Mouse (Mus musculus) kidney, adult 8-10 months (tissue): ENCODE measurements at regions not wholly inside any gene's neighbourhood (a gene's known extent, or its start where the extent isn't known, plus 50 kb on each side); places are given as distances from the start of the nearest gene placed in this dataset.

Source experiments
- DNase-seq, 2 experiments: peaks; one replicate each; pipeline ENCODE4 v3.0.0; 2022

DNA sequence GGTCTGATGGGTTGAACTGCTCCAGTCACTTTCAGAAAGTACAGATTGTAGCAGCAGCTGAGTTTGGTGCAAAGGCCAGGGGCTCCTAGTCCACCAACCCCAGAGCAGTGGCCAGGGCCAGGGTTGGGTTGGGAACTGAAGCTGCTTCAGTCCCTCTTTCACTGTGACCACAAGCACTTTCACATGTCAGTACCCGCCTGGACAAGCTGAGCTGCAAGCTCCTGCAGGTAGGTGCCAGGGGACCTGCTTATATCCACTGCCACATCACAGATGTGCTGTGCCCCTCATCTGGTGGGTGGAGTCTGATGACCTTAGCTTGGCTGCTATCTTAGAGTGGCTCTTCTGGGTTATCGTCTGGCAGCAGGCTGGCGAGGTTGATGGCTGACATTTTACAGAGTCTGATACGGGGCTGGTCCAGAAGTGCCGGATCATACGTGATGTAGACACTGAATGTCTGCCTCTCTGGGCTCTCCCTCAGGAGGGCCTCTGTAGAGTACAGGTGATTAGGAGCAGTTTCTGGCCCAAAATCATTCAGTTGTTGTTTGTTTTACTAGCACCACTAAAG is 192.6 kb downstream of the Rybp start:
- no peak for DNase-seq

- no peak for DNase-seq
Measured at GRCm38 (mm10) chr6:100092870-100093269, 194.4 kb downstream of the Rybp start.

GRCm38 (mm10) chr6:100091815-100092214 is 195.5 kb downstream of the Rybp start:
- no peak for DNase-seq

DNA sequence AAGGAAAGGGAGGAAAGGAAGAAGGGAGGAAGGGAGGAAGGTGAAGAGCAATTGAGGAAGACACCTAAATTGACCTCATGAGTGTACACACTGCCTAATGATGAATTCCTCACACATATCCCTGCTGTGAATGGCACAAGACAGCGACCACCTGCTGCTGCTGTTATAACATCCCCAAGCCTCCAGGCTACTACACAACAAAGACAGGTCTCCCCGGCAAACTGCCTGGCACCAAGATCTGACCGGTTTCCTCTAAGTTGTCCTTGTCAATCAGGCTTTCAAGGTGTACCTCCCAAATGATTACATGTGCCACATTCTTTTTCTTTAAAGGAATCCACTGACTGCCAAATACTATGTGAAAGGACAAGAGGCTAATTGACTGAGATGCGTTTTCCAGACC is 198.7 kb downstream of the Rybp start:
- no peak for DNase-seq

DNA sequence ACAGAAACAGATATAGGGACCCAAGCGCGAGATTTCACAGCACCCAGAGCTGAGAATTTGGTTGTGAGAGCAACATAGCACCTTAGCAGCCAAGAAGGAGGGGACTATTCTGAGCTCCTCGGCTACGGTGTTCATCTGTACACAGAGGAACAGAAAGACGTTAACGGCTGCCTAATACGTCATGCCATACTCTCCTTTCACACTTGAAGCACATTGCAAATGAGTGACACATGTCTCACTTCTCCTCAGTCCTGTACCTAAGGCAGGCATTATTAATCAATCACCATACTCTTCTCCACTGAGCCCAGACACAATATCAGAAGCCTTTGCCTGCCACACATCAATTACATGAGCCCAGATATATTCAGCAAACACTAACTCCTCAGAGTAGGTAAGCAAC is 200.5 kb downstream of the Rybp start:
- no peak for DNase-seq

DNA sequence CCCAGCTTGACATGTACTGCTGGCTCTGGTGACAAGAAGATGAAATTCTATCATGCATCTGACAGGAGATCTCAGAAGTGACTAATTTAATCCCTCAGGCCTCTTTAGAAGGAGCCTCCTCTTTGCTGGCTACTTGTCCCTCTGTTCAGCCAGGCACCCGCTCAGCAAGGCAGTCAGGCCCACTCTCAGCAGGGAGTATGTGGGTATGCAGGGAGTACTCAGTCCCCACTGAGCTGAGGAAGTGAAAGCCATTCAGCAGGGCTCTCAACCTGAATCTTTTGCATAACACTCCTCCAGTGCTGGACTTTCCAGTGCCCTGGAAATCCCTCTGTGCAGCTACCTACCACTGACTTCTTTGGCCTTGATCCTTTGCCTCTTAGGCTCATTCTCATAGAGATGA is 201.3 kb downstream of the Rybp start:
- DNase-seq: no peak

GRCm38 (mm10) chr6:100083868-100084477 is 203.3 kb downstream of the Rybp start:
- DNase-seq: no peak

GRCm38 (mm10) chr6:100083127-100083526 is 204.2 kb downstream of the Rybp start:
- no peak for DNase-seq

- DNase-seq: peak; percentile 51 to 66
Measured at GRCm38 (mm10) chr6:100074672-100075335, 212.5 kb downstream of the Rybp start.

- DNase-seq: no peak
Measured at GRCm38 (mm10) chr6:100072261-100072968, 214.9 kb downstream of the Rybp start.

DNA sequence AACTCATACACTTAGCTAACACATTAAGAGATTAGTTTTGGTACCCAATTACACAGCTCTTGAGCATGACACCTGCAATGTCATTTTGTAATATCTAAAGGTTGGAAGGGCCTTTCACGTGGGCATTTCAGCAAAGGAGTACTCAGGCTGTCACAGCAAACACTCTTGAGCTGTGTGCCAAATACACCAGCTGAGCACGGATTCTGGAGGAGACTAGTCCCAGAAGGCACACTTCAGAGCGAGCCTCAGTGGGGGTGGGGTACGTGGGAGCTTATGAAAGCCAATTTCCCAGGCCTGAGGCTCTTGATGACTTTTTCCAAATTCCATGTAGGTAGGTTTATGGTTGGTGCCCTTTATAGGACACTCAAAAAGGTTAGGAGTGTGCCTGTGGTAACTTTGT is 218.1 kb downstream of the Rybp start:
- no peak for DNase-seq

DNA sequence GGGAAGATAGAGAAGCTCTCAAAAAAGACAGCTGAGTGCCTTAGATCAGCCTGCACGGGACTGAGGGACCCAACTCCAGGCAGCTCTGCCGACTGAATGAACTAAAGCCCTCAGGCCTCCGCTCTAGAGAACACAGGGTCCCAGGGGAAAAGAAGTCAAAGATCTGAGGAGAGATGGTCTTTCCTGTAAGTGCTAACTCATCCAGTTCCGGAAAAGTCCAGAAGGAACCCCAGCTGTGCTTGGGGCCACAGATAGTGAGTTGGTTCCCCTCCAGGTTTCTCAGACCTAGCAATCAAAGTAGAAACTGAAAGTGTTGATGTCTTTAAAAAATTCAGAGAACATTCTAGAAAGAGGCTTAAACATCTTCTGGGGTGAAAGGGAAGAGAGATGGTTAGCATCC is 220.0 kb downstream of the Rybp start:
- no peak for DNase-seq

DNA sequence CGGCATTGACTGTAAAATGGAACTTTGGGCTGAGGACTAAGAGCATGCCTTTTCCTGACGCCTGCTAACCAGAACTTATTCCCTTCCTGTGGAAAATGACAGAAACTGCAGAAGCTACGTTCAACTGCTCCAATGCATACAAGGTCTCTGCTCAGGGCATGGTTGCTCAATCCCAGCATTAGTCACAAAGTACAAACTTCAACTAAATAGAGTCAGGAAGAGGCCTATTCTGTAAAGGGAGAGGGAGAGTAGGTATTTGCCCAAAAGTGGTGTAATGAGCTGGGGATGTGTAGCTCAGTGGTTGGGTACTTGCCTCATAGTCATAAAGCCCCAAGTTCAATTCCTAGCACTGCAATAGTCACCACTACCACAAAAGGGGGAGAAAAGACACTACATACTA is 221.7 kb downstream of the Rybp start:
- DNase-seq: no peak

- DNase-seq: no peak
Measured at GRCm38 (mm10) chr6:100062961-100063360, 224.3 kb downstream of the Rybp start.

- peak; percentile 82 to 88 for DNase-seq
Measured at GRCm38 (mm10) chr6:100059803-100060202, 227.5 kb downstream of the Rybp start.

DNA sequence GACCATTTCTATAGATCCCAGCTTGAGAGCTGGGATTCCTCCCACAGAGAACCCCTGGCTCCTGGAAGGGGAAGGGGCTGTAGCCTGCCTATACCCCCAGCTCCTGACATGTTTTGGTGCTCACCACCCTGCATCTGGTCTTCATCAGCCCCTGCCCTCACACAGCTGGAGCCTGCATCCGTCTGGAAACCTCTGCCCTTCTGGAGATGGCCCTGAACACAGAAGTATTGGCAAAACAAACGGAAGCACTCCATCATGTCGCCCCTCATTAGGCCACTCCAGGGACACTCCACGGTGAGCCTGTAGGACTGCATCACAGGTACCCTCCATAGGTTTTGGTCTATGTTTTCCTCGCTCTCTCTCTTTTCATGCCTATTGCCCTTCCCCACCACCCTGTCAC is 231.3 kb downstream of the Rybp start:
- no peak for DNase-seq

- DNase-seq: peak; percentile 12 to 27
Measured at GRCm38 (mm10) chr6:100052955-100053795, 234.1 kb downstream of the Rybp start.

DNA sequence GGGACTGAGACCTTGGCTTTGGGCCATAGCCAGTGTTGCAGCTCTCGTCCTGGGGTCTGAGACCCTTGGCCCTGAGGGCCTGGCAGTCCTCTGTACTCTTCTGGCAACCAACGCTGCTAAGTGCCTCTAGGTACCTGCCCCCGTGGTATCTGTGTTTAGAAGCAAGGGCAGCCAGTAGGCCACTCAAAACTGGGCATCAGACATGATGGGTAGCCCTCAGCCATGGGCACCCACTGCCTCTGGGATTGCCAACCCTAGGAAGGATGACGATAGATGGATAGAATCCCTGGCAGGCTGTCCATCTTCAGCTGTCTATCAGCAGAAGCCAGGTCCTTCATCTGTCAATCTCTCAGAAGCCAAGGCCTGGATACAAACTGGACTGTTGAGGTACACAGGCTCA is 234.9 kb downstream of the Rybp start:
- DNase-seq: no peak

DNA sequence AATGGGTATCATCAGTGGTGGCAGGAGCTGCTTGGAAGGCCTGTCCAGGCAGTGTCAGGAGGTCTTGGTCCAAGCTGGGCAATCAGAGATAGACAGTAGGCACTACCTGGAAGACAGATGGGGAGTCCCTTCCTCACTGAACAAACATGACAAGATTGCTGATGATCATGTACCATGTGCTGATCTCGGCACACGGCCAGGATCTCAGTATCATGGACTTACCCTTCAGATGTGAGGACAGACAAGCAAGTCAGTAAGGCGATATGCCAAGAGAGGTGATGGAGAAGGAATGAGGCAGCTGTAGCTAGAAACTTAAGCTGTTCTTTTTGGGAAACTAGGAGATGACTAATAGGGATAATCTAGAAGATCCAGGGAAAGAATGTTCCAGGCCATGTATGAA is 238.2 kb downstream of the Rybp start:
- no peak for DNase-seq

- DNase-seq: no peak
Measured at GRCm38 (mm10) chr6:100046186-100046990, 240.9 kb downstream of the Rybp start.

GRCm38 (mm10) chr6:100045109-100045508 is 242.2 kb downstream of the Rybp start:
- DNase-seq: peak; percentile 39 to 73

GRCm38 (mm10) chr6:100041161-100041560 is 246.1 kb downstream of the Rybp start:
- no peak for DNase-seq
